Mouse (Mus musculus) hindbrain, embryonic 13.5 days (tissue): ENCODE results near the gene Copa. TPM values are rescaled to one million over a fixed set of nuclear protein-coding genes. Genes with fewer than 3 reads are reported as not detected.

Source experiments
- ATAC-seq: fragments of 200-750 bp; cut with Nextera tagmentation; 2 replicates; pipeline ENCODE4 v1.8.0; 2017; ENCODE audit warnings: moderate TSS enrichment; ENCODE audit not compliant: low FRiP score
- H3K27ac ChIP-seq: fragments of 300-500 bp; sonication (generic); 2 replicates; pipeline ENCODE4 v1.5.1; 2015; ENCODE audit warnings: inconsistent platforms, mild to moderate bottlenecking, moderate library complexity
- H3K27me3 ChIP-seq: fragments of 300-500 bp; sonication (generic); 2 replicates; pipeline ENCODE4 v1.6.1; 2015; ENCODE audit warnings: mild to moderate bottlenecking, inconsistent platforms
- H3K36me3 ChIP-seq: fragments of 300-500 bp; sonication (generic); 2 replicates; pipeline ENCODE4 v1.6.1; 2015; ENCODE audit warnings: mild to moderate bottlenecking, inconsistent platforms
- H3K4me1 ChIP-seq: fragments of 300-500 bp; sonication (generic); replicated peaks from 2 replicates; pipeline ENCODE4 v1.6.1; 2015; ENCODE audit warnings: inconsistent platforms
- H3K4me2 ChIP-seq: fragments of 300-500 bp; sonication (generic); 2 replicates; pipeline ENCODE4 v1.6.1; 2015; ENCODE audit warnings: inconsistent platforms, mild to moderate bottlenecking, moderate library complexity
- H3K4me3 ChIP-seq: fragments of 300-500 bp; sonication (generic); 2 replicates; pipeline ENCODE4 v1.5.1; 2015; ENCODE audit warnings: mild to moderate bottlenecking, inconsistent platforms
- H3K9ac ChIP-seq: fragments of 300-500 bp; sonication (generic); 2 replicates; pipeline ENCODE4 v1.6.1; 2015; ENCODE audit warnings: mild to moderate bottlenecking, inconsistent platforms
- H3K9me3 ChIP-seq: fragments of 300-500 bp; sonication (generic); 2 replicates; pipeline ENCODE4 v1.6.1; 2016; ENCODE audit warnings: inconsistent platforms
- WGBS: fragments of 180-500 bp; shearing (Covaris S2); methylation state at CpG from one replicate; pipeline ENCODE4 v1.1.7; 2015; 5-methylcytosine and 5-hydroxymethylcytosine counted together
- polyA plus RNA-seq: library from polyadenylated mRNA; unstranded; fragments of >200 nt; fragmentation: Nextera tagmentation; extraction: Ambion mirVana; gene quantifications from 2 replicates; pipeline ENCODE4 v1.2.1, GENCODE M21; 2015

The Copa gene
- polyA plus RNA-seq, 1 experiment from 2014 or later: 186 TPM

DNA sequence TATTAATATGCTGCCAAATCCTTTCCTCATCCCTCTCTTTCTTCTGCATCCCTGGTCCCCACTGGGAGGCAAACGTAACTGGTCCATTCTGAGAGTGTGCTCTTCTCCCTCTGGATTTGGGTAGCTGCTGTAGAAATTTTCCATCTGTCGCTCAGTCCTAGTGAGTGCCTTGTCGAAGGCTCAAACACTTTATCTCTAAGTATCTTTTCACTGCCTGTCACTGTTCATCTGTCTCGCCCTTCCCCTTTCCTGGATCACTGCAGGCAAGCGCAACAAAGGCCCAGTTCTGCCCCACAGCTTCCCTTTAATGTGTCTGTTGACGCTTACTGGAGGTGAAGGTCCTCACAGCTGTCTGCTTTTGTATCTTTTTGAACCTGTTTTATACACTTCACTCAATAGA, 12.9 kb downstream of the Copa start:
- Histone ChIP-seq H3K27me3 (no peaks in the 10 kb centered on the region), H3K4me2 (no peak overlapping the region), H3K9me3 (no peaks in the 10 kb centered on the region), H3K36me3 (peaks cover 70% of the 10 kb centered on the region), H3K9ac (no peak overlapping the region; the same call in 1 of the 2 replicates), H3K27ac (no peak overlapping the region), H3K4me1 (no peaks in the 10 kb centered on the region; the same call in 1 of the 2 replicates), H3K4me3 (no peak overlapping the region)
- 33% methylated on average over 6 of the region's 6 CpGs for WGBS
- no peak for ATAC-seq

DNA sequence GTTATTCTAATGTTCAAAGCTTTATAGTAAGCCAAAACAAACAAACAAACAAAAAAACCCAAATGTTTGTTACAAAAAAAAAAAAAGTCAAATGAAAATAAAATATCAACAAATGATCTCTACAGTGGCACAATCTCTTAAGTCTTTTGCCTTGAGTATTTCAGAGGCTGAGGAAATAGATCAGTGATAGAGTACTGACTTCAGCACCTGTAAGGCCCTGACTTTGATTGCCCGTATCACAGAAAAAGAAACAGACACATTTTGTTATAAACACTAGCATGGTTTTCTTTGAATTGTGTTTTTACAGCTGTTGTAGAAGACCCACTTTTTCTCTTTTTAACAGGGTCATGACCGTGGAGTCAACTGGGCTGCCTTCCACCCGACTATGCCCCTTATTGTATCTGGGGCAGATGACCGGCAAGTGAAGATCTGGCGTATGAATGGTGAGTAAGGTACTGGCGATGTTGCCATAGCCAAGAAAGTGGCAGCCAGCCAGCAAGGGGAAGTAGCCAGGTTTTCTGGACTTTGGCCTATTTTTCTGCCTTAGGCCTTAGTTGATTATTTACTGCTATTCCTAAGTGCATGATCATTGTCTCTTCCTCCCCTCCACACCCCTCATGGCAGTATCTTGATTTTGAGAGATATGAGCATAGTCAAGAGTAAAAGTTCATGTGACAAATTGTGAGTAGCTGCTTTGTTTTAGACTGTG, 17.1 kb downstream of the Copa start:
- Histone ChIP-seq H3K27me3 (no peaks in the 10 kb centered on the region), H3K4me2 (no peak overlapping the region), H3K36me3 (peaks cover 75% of the 10 kb centered on the region), H3K4me1 (no peaks in the 10 kb centered on the region; the same call in 1 of the 2 replicates), H3K9ac (no peak overlapping the region), H3K27ac (no peak overlapping the region), H3K4me3 (no peak overlapping the region), H3K9me3 (no peaks in the 10 kb centered on the region)
- no peak for ATAC-seq
- 81% methylated on average over 6 of the region's 6 CpGs for WGBS

DNA sequence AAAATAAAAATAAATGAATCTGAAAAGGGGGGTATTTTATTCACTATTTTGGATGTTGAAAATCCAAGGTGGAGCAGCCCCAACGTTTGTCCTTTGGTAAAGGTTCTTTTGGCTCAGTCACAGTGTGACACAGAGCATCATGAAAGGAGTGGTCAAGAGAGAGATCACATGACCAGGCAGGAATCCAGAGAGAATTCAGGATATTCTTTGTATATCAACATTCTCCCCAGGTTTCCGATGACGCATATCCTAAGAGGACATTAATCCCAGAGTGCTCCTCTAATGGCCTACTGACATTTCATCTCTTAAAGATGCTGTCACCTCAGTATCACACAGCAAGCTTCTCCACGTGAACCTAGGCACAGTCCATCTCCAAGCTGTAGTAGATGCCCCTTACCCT, 21.3 kb downstream of the Copa start:
- no peaks in the 10 kb centered on the region for H3K4me1 ChIP-seq
- no peak overlapping the region for H3K4me3 ChIP-seq
- peaks cover 88% of the 10 kb centered on the region for H3K36me3 ChIP-seq
- WGBS: 88% methylated on average over 4 of the region's 4 CpGs
- ATAC-seq: no peak
- H3K9ac ChIP-seq: no peak overlapping the region
- no peaks in the 10 kb centered on the region for H3K9me3 ChIP-seq
- no peak overlapping the region for H3K27ac ChIP-seq
- no peak overlapping the region for H3K4me2 ChIP-seq
- H3K27me3 ChIP-seq: no peaks in the 10 kb centered on the region

DNA sequence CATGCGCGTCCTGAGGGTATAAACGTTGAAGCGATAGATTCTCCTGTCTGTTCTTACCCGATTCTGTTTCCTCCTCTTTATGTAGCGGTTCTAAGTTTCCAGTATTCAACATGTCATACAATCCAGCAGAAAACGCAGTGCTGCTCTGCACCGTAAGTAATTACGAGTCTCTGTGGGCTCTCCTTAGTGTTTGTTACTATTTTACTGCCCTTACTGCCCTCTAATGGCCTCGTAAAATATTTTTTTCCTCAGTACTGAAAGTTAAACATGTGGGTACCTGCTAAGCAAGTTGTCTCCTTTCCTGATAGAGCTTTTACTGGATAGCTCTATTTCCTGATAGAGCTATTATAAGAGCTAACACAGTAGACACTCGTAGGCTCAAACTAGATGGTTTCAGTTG, 22.8 kb downstream of the Copa start:
- Histone ChIP-seq H3K9ac (no peak overlapping the region), H3K4me2 (no peak overlapping the region), H3K27ac (no peak overlapping the region), H3K27me3 (no peaks in the 10 kb centered on the region), H3K9me3 (no peaks in the 10 kb centered on the region), H3K36me3 (peaks cover 93% of the 10 kb centered on the region), H3K4me1 (no peaks in the 10 kb centered on the region), H3K4me3 (no peak overlapping the region)
- WGBS: 81% methylated on average over 11 of the region's 11 CpGs
- ATAC-seq: no peak

DNA sequence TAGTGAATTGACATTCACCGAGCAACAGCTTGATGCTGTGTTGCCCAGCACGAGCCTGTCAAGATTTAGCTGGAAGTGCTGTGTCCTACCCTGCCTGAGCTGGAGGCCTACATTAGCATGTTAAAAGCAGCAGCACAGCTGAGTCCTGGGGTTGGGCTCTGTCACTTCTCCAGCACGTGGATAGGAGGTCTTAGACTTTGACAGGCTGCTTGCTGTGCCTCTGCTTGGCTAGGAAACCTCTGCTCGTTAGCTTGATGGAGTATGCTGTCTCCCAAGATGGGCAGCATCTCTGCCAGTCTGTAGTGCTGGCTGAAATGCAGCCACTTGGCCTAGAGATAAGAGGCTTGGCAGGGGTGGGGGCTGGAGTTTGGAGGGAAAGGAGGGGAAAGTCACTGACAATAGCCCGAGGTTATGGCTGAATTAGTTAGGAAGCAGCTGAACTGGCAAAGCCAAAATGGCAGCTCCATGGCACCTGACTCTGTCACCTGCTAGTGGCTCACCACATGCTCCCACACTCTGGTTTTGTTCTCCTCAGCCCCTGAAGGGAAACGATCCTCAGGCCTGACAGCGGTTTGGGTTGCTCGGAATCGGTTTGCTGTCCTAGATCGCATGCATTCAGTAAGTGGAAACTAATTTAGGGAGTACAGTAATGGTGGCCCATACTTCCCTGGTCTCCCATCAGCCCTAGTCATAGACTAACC, 25.6 kb downstream of the Copa start:
- Histone ChIP-seq H3K36me3 (peaks cover 97% of the 10 kb centered on the region), H3K27ac (no peak overlapping the region), H3K27me3 (no peaks in the 10 kb centered on the region), H3K9me3 (no peaks in the 10 kb centered on the region), H3K9ac (no peak overlapping the region), H3K4me2 (no peak overlapping the region), H3K4me1 (no peaks in the 10 kb centered on the region), H3K4me3 (no peak overlapping the region)
- WGBS: 60% methylated on average over 10 of the region's 10 CpGs
- ATAC-seq: peak; percentile 82; the same call in 1 of the 2 replicates

DNA sequence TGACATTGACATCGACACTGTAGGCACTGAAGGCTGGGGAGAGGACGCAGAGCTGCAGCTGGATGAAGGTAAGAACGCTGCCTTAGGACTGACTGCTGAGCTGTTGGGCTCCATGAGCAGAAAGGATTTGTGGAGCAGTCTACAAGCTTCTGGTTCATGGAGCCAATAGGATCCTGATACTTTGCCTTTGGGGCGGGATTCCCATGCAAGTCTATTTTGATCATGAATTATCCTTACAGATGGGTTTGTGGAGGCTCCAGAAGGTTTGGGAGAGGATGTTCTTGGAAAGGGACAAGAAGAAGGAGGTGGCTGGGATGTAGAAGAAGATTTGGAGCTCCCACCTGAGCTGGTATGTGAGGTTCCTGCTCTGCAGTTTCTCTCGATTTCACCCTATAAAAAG, 34.6 kb downstream of the Copa start:
- no peak overlapping the region for H3K9ac ChIP-seq
- no peaks in the 10 kb centered on the region for H3K9me3 ChIP-seq
- H3K4me3 ChIP-seq: no peak overlapping the region
- H3K27ac ChIP-seq: no peak overlapping the region
- no peaks in the 10 kb centered on the region for H3K4me1 ChIP-seq
- WGBS: 91% methylated on average over 5 of the region's 5 CpGs
- peaks cover 98% of the 10 kb centered on the region for H3K36me3 ChIP-seq
- H3K4me2 ChIP-seq: no peak overlapping the region
- ATAC-seq: no peak
- no peaks in the 10 kb centered on the region for H3K27me3 ChIP-seq

DNA sequence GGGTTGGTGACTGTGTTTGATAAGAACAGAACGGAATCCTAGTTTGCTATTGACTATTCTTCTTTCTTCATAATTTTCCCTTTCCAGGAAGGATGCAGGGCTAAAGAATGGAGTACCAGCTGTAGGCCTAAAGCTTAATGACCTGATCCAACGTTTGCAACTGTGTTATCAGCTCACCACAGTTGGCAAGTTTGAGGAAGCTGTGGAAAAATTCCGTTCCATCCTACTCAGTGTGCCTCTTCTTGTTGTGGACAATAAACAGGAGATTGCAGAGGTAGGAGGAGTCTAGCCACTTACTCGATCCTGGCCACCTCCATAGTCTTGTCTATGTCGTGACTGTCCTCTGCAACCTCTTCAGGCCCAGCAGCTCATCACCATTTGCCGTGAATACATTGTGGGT, 36.8 kb downstream of the Copa start:
- H3K9ac ChIP-seq: no peak overlapping the region
- no peaks in the 10 kb centered on the region for H3K27me3 ChIP-seq
- no peak overlapping the region for H3K27ac ChIP-seq
- ATAC-seq: no peak
- 89% methylated on average over 6 of the region's 6 CpGs for WGBS
- H3K4me3 ChIP-seq: no peak overlapping the region
- peaks cover 94% of the 10 kb centered on the region for H3K36me3 ChIP-seq
- H3K9me3 ChIP-seq: no peaks in the 10 kb centered on the region
- H3K4me2 ChIP-seq: no peak overlapping the region
- H3K4me1 ChIP-seq: no peaks in the 10 kb centered on the region

DNA sequence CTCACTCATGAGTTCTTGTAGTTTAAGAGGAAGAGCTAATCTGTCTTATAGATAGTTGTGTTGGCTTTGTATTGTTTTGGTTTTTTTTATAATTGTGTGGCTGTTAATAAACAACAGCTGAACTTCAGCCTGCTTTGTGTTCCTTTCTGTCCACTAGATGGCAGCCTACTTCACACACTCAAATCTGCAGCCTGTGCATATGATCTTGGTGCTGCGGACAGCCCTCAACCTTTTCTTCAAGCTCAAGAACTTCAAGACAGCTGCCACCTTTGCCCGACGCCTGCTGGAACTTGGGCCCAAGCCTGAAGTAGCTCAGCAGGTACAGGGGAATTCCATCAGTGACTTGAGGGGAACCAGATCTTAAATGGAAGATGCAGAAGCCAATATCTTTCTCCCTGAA, 37.4 kb downstream of the Copa start:
- H3K36me3 ChIP-seq: peaks cover 88% of the 10 kb centered on the region
- H3K4me2 ChIP-seq: no peak overlapping the region
- H3K27me3 ChIP-seq: no peaks in the 10 kb centered on the region
- no peaks in the 10 kb centered on the region for H3K9me3 ChIP-seq
- H3K9ac ChIP-seq: no peak overlapping the region
- no peak overlapping the region for H3K4me3 ChIP-seq
- 42% methylated on average over 3 of the region's 3 CpGs for WGBS
- H3K27ac ChIP-seq: no peak overlapping the region
- peak; percentile 48; the same call in 1 of the 2 replicates for ATAC-seq
- H3K4me1 ChIP-seq: no peaks in the 10 kb centered on the region

DNA sequence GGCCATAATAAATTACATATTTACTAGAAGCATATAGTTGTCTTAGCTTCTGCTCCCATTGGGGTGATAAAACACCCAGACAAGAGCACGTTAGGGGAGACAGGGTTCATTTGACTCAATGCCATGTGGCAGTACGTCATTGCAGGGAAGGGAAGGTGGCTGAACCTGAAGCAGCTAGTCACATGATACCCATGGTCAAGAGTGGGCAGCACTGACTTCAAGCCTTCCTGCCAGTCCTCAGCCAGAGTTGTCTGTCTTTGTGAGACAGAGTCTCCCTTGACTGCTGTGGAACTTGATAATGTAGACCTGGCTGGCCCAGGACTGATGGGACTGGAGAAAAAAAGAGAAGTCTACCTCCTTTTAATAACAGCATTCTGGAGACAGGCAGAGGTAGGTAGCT, 40.3 kb downstream of the Copa start:
- peaks cover 58% of the 10 kb centered on the region for H3K36me3 ChIP-seq
- no peak overlapping the region for H3K9ac ChIP-seq
- no peaks in the 10 kb centered on the region for H3K9me3 ChIP-seq
- H3K4me1 ChIP-seq: peaks cover 12% of the 10 kb centered on the region
- no peaks in the 10 kb centered on the region for H3K27me3 ChIP-seq
- no peak for ATAC-seq
- no peak overlapping the region for H3K4me3 ChIP-seq
- no peak overlapping the region for H3K27ac ChIP-seq
- 84% methylated on average over 2 of the region's 2 CpGs for WGBS
- no peak overlapping the region for H3K4me2 ChIP-seq

DNA sequence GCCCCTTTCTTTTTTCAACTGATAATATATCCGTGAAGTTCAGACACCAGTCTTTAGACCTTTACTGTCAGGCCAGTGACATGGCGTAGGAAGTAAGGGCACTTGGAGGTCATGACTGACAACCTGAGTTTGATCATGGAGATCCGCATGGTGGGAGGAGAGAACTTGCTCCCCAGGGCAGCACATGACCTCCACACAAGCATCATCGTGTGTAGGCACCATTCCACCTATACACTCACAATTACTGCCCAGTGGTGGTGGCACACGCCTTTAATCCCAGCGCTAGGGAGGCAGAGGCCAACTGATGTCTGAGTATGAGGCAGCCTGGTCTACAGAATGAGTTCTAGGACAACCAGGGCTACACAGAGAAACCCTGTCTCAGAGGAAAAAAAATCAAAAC, 42.2 kb downstream of the Copa start:
- Histone ChIP-seq H3K27ac (no peak overlapping the region), H3K4me3 (no peak overlapping the region), H3K9ac (no peak overlapping the region), H3K4me2 (no peak overlapping the region), H3K9me3 (no peaks in the 10 kb centered on the region), H3K27me3 (no peaks in the 10 kb centered on the region), H3K4me1 (peaks cover 22% of the 10 kb centered on the region), H3K36me3 (peaks cover 51% of the 10 kb centered on the region)
- ATAC-seq: no peak
- 80% methylated on average over 6 of the region's 6 CpGs for WGBS

DNA sequence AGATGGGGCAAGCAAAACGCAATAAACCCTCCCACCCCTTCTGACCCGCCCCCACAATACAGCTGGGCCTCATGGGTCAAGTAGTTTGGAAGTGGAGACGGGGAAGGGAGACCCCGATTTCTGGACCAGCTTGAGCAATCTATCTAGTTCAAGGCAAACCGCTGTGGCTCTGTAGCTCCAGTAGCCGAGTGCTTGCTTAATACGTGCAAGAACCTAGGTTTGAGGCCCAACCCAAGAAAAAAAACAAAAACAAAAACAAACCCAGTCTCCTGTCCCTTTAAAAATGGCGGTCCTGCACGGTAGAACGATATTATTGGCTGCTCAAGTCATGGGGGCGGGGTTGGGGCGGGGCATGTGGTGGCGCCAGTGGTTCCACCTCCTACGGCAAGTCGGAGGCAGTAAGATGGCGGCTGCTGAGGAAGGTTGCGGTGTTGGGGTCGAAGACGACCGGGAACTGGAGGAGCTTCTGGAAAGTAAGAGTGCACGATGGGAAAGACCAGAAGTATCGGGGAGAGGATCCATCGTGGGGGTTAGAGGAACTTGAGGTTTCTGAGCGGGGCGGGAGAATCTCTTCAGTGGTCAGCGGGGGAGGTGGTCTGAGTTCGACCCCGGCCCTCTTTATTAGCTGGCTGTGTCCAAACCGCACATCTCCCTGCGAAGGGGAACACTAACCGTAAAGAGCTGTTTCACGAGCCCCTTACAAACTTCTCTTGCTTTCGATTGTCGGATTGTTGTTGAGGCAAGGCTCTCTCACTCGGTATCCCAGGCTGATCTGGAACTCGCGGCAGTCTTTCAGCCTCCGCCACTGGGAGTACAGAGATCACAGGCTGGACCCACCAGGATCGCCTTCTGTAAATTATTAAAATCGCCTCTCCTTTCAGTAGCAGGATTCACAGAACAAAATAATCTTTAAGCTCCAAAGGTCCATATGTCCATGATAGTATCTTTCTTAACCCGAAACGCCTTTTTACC, 44.3 kb downstream of the Copa start, which contains the start of gene Pex19:
TSS of gene Pex19 (plus strand) at position 380 of the 972 bp plus-strand sequence.
- no peaks in the 10 kb centered on the region for H3K9me3 ChIP-seq
- peaks cover 51% of the 10 kb centered on the region for H3K36me3 ChIP-seq
- peak within 1 kb of the TSS; percentile 89 for H3K9ac ChIP-seq
- WGBS: 1% methylated on average over 42 of the region's 42 CpGs
- H3K4me2 ChIP-seq: peak within 1 kb of the TSS; percentile 77
- ATAC-seq: peak; percentile 97
- no peaks in the 10 kb centered on the region for H3K27me3 ChIP-seq
- peak within 1 kb of the TSS; percentile 81 for H3K4me3 ChIP-seq
- peaks cover 22% of the 10 kb centered on the region for H3K4me1 ChIP-seq
- peak within 1 kb of the TSS; percentile 64 for H3K27ac ChIP-seq

DNA sequence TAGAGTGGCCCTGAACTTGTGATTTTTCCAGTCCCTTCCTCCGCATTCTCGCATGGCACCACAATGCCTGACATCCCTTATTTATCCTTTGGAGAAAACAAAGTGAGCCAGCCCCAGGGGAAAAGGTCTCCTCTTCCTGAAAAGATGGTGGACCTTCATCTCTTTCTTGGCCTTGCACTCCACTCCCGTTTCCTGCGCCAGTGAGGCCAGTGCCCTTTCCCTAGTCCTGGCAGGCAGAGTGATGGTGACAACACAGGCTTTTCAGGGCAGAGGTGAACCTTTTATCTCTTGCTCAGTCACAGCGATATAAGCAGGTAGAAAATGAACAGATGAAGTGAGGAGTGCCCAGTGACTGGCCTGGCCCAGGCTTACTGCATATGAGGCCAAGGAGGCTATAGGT, 45.2 kb downstream of the Copa start:
- H3K9ac ChIP-seq: peak overlapping the region; percentile 89
- H3K4me2 ChIP-seq: peak overlapping the region; percentile 77
- H3K4me1 ChIP-seq: peaks cover 22% of the 10 kb centered on the region
- no peak overlapping the region for H3K27ac ChIP-seq
- H3K9me3 ChIP-seq: no peaks in the 10 kb centered on the region
- 53% methylated on average over 5 of the region's 5 CpGs for WGBS
- peak overlapping the region; percentile 81 for H3K4me3 ChIP-seq
- H3K36me3 ChIP-seq: peaks cover 51% of the 10 kb centered on the region
- no peaks in the 10 kb centered on the region for H3K27me3 ChIP-seq
- no peak for ATAC-seq
